Mouse (Mus musculus) ES-CJ7 (cell line): ENCODE data around the gene Tgfbr2.
"Not testable (repeated sequence)": the region's sequence is repeated elsewhere in the genome, so short reads cannot be mapped to it uniquely, and the experiment has no call there.

Source experiments
- DNase-seq: peaks from one replicate; pipeline ENCODE4 v3.0.0; 2011; ENCODE audit warnings: low read depth, low spot score

Gene Tgfbr2

DNA sequence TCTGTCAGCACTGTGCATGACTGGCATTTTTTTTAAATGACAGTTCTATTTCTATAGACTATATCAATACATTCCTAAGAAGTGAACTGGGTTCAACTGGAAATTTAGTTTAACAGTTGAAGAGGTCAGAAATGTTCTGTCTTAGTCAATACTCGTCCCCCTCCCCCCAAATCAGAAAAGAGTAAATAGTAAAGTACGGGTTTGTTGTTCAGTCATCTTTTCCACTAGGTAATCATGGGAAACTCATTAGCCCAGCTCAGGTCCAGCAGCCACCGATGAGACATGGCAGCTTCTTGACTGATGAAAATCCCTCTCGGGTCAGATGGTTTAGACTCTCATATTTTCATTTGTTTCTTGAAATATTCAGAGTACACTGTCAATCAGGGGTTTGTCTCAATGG lies 99.0 kb downstream of the Tgfbr2 start:
- DNase-seq: no peak

DNA sequence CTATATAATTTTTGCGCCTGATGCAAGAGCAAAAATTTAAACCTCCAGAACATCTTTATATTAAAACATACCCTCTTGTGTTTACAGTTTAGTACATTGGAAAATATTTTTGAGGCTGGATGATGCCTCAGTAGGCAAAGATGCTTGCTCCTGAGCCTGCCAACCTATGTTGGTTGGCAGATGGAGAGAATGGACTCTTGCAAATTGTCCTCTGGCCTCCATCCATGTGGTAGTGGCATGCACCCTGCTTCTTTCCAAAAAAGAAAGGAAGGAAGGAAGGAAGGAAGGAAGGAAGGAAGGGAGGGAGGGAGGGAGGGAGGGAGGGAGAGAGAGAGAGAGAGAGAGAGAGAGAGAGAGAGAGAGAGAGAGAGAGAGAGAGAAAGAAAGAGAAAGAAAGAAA lies 103.6 kb downstream of the Tgfbr2 start:
- DNase-seq: not testable (repeated sequence)

DNA sequence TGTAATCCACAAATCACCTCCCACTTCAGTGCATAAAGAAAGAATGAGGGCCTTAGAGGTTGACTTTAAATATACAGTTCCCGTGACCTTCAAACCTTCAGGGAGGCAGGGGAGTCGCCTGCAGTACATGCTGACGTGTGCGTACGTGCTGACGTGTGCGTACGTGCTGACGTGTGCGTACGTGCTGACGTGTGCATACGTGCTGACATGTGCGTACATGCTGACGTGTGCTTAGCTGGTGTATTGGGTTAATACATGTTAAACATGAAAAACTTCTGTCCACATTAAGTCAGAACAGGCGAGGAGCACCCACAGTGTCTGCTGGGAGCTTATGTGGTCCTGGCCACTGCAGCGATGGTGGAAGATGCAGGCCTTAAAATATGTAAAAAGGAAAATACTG lies 110.4 kb downstream of the Tgfbr2 start:
- DNase-seq: no peak

DNA sequence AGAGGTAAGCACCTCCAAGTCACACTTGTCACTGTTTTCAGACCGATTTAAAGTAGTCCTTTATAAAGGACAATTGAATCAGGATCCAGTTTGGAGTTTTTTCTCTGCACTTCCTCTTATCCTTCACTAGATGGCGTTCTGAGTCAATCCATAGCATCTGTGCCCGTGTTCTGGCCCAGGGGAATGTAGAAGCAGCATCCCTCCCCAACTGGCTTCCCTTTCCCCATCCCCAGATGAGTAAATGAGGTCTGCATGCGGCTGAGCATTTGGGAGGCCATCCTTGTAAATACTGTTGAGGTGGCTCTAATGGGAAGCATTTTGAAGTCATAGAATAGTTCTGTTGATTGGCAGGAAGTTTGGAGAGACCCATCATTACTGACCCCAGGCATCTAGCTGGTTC lies 114.5 kb downstream of the Tgfbr2 start:
- DNase-seq: peak; percentile 25

DNA sequence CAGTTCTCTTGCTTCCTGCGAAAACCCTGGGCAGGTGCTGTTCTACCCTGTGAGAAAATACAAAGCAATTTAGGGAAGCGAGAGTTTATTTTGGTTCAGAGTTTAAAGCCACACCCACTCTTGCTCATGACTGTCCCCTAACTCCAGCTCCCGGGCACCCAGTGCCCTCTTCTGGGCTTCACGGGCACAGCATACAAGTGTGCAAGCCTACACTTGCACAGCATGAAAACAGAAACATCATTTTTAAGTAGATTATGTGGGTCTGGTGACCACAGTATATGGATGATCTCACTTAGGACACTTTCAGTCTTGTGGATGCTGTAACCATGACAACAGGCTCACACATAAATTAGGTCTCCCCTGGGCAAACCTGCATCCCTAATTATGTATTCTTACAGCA lies 116.0 kb downstream of the Tgfbr2 start:
- no peak for DNase-seq

DNA sequence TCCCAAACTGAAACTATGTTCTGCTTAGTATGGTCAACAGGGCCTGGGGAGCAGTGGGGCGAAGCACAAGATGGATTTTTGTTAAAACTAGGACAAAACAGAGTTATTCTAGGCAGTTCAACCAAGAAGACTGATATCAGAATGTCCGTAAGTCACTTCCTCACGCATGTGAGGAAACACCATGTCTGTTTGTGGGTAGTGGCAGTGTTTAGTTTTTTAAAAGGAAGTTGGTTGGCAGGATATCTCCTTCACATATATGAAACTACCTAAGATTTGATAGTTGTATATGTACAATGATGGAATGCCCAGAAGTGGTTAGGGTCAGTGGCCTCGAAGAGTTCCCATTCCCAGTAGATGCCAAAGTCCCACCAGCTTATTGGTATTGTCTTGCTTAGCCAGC lies 116.7 kb downstream of the Tgfbr2 start:
- no peak for DNase-seq

DNA sequence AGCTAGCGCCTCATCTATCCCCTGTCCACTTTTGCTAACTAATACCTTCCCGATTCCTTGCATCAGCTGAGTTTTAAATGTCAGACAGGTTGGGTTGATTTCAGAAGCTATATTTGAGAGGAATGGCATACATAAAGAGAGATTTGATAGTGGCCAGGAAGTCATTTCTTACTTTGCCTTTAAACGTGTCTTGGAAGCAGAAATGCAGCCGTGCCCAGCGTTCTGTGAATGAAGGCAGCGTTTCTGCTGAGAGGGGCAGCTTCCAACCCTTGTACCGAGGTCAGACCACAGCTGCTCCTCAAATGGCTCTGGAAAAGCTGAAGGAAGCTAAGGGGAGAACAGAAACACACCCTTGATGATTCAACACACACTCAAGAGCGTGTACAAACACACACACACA lies 121.2 kb downstream of the Tgfbr2 start:
- DNase-seq: no peak

DNA sequence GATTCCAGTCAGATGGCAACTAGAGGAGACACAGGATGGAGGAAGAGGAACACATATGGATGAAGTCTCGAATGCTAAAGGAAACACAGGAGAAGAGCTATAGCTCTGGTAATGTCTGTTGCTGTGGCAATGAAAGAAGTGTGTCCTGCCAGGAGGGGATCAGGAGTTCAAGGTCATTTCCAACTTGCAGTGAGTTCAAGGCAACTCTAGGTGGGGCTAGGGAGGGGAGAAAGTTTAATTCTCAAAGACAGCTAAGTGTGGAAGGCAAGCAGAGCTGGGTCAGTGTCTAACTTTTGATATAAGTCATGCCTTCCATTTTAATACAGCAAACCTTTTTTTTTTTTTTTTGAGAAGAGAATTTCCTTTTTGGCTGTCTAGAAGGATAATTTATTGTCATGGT lies 125.2 kb downstream of the Tgfbr2 start:
- DNase-seq: peak; percentile 41

DNA sequence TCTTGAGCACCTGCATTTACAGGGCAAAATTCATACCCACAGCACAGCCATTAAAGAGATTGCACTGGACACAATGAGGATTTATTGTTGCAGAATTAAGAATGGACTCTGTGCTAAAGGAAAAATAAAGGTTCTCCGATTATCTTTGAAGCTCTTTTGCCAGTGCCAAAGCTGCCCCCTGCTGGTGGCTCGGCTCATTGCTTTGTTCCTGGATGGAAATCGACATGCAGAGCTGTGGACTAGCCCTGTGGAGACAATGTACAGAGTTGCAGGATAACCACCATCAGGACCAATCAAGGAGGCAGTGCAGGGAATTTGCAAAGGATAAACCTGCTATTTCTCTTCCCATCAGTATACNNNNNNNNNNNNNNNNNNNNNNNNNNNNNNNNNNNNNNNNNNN lies 133.4 kb downstream of the Tgfbr2 start:
- peak; percentile 51 for DNase-seq

DNA sequence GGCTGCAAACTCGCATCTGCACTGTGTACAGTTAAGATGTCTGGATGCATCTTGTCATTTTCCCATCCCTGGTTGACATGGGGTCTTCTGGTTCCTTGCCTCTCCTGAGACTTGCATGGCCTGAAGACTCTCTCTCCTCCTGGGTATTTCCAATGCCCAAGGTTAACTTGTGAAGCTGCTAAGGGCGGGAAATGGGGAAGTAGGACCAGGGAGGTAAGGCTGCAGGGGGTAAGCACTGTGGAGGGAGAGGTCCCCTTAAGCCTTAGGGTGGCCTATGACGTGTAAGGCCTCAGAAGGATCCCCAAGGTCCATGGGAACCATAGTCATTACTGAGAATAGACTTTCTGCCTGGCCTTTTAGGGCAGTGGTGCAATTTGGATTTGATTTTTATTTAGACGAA lies 133.8 kb downstream of the Tgfbr2 start:
- DNase-seq: no peak

DNA sequence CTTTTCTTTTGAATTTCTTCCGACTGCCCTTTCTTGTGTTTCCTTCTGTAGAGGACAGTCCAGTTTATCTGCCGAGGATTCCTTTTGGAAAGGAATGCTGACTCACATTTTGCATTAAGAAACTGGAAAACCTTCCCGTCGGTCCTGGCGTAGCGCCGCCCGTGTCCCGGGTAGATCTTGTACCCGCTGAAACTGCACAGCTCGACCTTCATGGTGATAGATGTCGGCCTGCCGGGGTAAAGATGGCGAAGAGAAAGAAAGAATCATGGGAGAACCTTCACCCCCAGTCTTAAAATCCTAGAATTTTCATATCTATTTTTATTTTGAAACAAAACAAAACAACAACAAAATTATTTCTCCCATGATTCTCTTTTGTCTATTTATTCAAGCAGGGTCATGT lies 134.3 kb downstream of the Tgfbr2 start:
- DNase-seq: not testable (repeated sequence)

DNA sequence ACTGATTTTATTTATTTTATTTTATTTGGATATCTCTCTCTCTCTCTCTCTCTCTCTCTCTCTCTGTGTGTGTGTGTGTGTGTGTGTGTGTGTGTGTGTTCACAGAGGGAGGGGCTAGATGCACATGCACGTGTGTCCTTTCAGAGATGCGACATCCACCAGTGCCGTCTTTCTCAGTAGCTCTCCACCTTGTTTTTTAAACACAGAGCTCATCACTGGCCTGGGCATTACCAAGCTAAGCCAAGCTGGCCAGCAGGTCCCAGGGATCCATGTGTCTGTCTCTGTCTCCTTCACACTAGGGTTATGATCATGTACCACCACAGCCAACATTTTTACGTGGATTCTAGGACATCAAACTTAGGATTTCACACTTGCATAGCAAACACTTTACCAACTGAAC lies 135.2 kb downstream of the Tgfbr2 start:
- no peak for DNase-seq

DNA sequence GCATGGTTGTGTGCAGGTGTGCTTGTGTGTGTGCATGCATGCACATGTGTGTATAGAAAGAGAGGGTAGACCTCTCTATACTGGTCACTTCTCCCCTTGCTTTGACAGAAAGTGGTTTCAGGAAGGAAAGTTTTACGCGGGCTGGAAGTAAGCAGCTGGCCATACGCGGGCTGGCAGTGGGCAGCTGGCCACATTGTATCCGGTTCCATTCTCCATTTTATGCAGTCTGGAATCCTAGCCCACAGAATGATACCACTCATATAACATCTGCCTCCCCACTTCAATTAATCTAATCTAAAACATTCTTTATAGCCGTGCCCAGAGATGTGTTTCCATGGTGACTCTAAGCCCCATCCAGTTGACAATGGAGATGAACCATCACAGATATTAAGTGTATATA lies 136.9 kb downstream of the Tgfbr2 start:
- DNase-seq: no peak
